Mouse (Mus musculus): ENCODE data around the gene Myom1. TPM values are rescaled to one million over a fixed set of nuclear protein-coding genes. Genes with fewer than 3 reads are reported as not detected.

Myom1 gene
- polyA plus RNA-seq, 1 experiment from 2014 or later: 5.7 TPM

GRCm38 (mm10) chr17:71069176-71069575 lies 66.7 kb downstream of the Myom1 start:
- no peaks in the 10 kb centered on the region for H3K4me1 ChIP-seq (ENCODE audit: insufficient read depth)
- ATAC-seq (ENCODE audit: insufficient read depth) (no peak), DNase-seq (no peak)
- H3K27me3 ChIP-seq (ENCODE audit: insufficient read depth, low read length): no peaks in the 10 kb centered on the region
- H3K36me3 ChIP-seq (ENCODE audit: insufficient read depth): no peaks in the 10 kb centered on the region
- H3K27ac ChIP-seq (ENCODE audit: low read depth): no peak overlapping the region
- WGBS: 78% methylated on average over 9 of the region's 9 CpGs
- H3K4me2 ChIP-seq: no peak overlapping the region
- H3K9me3 ChIP-seq (ENCODE audit: low read depth, low read length): no peaks in the 10 kb centered on the region
- H3K9ac ChIP-seq: no peak overlapping the region
- H3K4me3 ChIP-seq (ENCODE audit: low read depth, low read length): no peak overlapping the region
- peak; percentile 23; the same call in 1 of the 2 replicates for TF ChIP-seq CTCF (IDR thresholded peaks at IDR 0.05; ENCODE audit: low read depth)

GRCm38 (mm10) chr17:71071958-71072357 lies 69.5 kb downstream of the Myom1 start:
- Histone ChIP-seq H3K27me3 (ENCODE audit: insufficient read depth, low read length) (no peaks in the 10 kb centered on the region), H3K9me3 (ENCODE audit: low read depth, low read length) (no peaks in the 10 kb centered on the region), H3K36me3 (ENCODE audit: insufficient read depth) (no peaks in the 10 kb centered on the region), H3K4me2 (no peak overlapping the region), H3K9ac (no peak overlapping the region), H3K4me1 (ENCODE audit: insufficient read depth) (no peaks in the 10 kb centered on the region), H3K4me3 (ENCODE audit: low read depth, low read length) (no peak overlapping the region), H3K27ac (ENCODE audit: low read depth) (no peak overlapping the region)
- no peak for TF ChIP-seq CTCF (IDR thresholded peaks at IDR 0.05; ENCODE audit: low read depth)
- no peak for ATAC-seq (ENCODE audit: insufficient read depth)
- no peak for DNase-seq
- WGBS: 89% methylated on average over 10 of the region's 10 CpGs

GRCm38 (mm10) chr17:71074386-71074785 lies 72.0 kb downstream of the Myom1 start:
- TF ChIP-seq CTCF (IDR thresholded peaks at IDR 0.05; ENCODE audit: low read depth): no peak
- Histone ChIP-seq H3K36me3 (ENCODE audit: insufficient read depth) (no peaks in the 10 kb centered on the region), H3K27ac (ENCODE audit: low read depth) (no peak overlapping the region), H3K4me1 (ENCODE audit: insufficient read depth) (no peaks in the 10 kb centered on the region), H3K9ac (no peak overlapping the region), H3K4me2 (no peak overlapping the region), H3K27me3 (ENCODE audit: insufficient read depth, low read length) (no peaks in the 10 kb centered on the region), H3K9me3 (ENCODE audit: low read depth, low read length) (no peaks in the 10 kb centered on the region), H3K4me3 (ENCODE audit: low read depth, low read length) (no peak overlapping the region)
- DNase-seq: no peak
- WGBS: 58% methylated on average over 4 of the region's 4 CpGs
- ATAC-seq (ENCODE audit: insufficient read depth): no peak

GRCm38 (mm10) chr17:71081986-71082385 lies 79.6 kb downstream of the Myom1 start:
- ATAC-seq (ENCODE audit: insufficient read depth): no peak
- H3K4me2 ChIP-seq: no peak overlapping the region

GRCm38 (mm10) chr17:71086969-71087368 lies 84.5 kb downstream of the Myom1 start:
- ATAC-seq (ENCODE audit: insufficient read depth) (peak; percentile 26; the same call in 1 of the 2 replicates), DNase-seq (peak; percentile 34)
- H3K9me3 ChIP-seq (ENCODE audit: low read depth, low read length): no peaks in the 10 kb centered on the region
- H3K36me3 ChIP-seq (ENCODE audit: insufficient read depth): no peaks in the 10 kb centered on the region
- no peak overlapping the region for H3K27ac ChIP-seq (ENCODE audit: low read depth)
- WGBS: 75% methylated on average over 4 of the region's 4 CpGs
- peak; percentile 54 for TF ChIP-seq CTCF (IDR thresholded peaks at IDR 0.05; ENCODE audit: low read depth)
- H3K4me3 ChIP-seq (ENCODE audit: low read depth, low read length): no peak overlapping the region
- H3K9ac ChIP-seq: no peak overlapping the region
- H3K4me1 ChIP-seq (ENCODE audit: insufficient read depth): no peaks in the 10 kb centered on the region
- H3K27me3 ChIP-seq (ENCODE audit: insufficient read depth, low read length): no peaks in the 10 kb centered on the region
- H3K4me2 ChIP-seq: no peak overlapping the region

More at GRCm38 (mm10) chr17:71081986-71082385, 79.6 kb downstream of the Myom1 start:
- H3K27me3 ChIP-seq (ENCODE audit: insufficient read depth, low read length): no peaks in the 10 kb centered on the region
- no peak for TF ChIP-seq CTCF (IDR thresholded peaks at IDR 0.05; ENCODE audit: low read depth)
- DNase-seq: no peak
- WGBS: 48% methylated on average over 7 of the region's 7 CpGs
- no peak overlapping the region for H3K4me3 ChIP-seq (ENCODE audit: low read depth, low read length)
- no peak overlapping the region for H3K9ac ChIP-seq
- no peaks in the 10 kb centered on the region for H3K36me3 ChIP-seq (ENCODE audit: insufficient read depth)
- H3K4me1 ChIP-seq (ENCODE audit: insufficient read depth): no peaks in the 10 kb centered on the region
- no peaks in the 10 kb centered on the region for H3K9me3 ChIP-seq (ENCODE audit: low read depth, low read length)
- H3K27ac ChIP-seq (ENCODE audit: low read depth): no peak overlapping the region

GRCm38 (mm10) chr17:71087396-71088153 lies 85.1 kb downstream of the Myom1 start:
- 70% methylated on average over 8 of the region's 8 CpGs for WGBS
- Histone ChIP-seq H3K9ac (no peak overlapping the region), H3K4me2 (no peak overlapping the region), H3K9me3 (ENCODE audit: low read depth, low read length) (no peaks in the 10 kb centered on the region), H3K4me3 (ENCODE audit: low read depth, low read length) (no peak overlapping the region), H3K27me3 (ENCODE audit: insufficient read depth, low read length) (no peaks in the 10 kb centered on the region), H3K27ac (ENCODE audit: low read depth) (no peak overlapping the region), H3K36me3 (ENCODE audit: insufficient read depth) (no peaks in the 10 kb centered on the region), H3K4me1 (ENCODE audit: insufficient read depth) (no peaks in the 10 kb centered on the region)
- ATAC-seq (ENCODE audit: insufficient read depth) (peak; percentile 42), DNase-seq (peak; percentile 26)
- TF ChIP-seq CTCF (IDR thresholded peaks at IDR 0.05; ENCODE audit: low read depth): peak; percentile 11

- ATAC-seq (ENCODE audit: insufficient read depth): no peak
- WGBS: 82% methylated on average over 3 of the region's 3 CpGs
- Histone ChIP-seq H3K9ac (no peak overlapping the region), H3K4me1 (ENCODE audit: insufficient read depth) (no peaks in the 10 kb centered on the region), H3K9me3 (ENCODE audit: low read depth, low read length) (no peaks in the 10 kb centered on the region), H3K4me3 (ENCODE audit: low read depth, low read length) (no peak overlapping the region), H3K4me2 (no peak overlapping the region), H3K27ac (ENCODE audit: low read depth) (0 out of 2 replicates have a peak overlapping the region, but pooled peaks have one; percentile 28), H3K27me3 (ENCODE audit: insufficient read depth, low read length) (no peaks in the 10 kb centered on the region), H3K36me3 (ENCODE audit: insufficient read depth) (no peaks in the 10 kb centered on the region)
- TF ChIP-seq CTCF (IDR thresholded peaks at IDR 0.05; ENCODE audit: low read depth): no peak
- DNase-seq: no peak
Observed at GRCm38 (mm10) chr17:71088154-71088521, 85.7 kb downstream of the Myom1 start.

Measured in lung, embryonic 14.5 days (tissue).